Mouse (Mus musculus) megakaryocyte, adult 5-6 weeks (primary cell): Measurements from ENCODE around the gene Tnrc6a. TPM values are rescaled to one million over a fixed set of nuclear protein-coding genes. Genes with fewer than 3 reads are reported as not detected.
A peak's percentile ranks its signal among the peaks of the same experiment; 100 is the strongest.
"Not testable (repeated sequence)": the region's sequence is repeated elsewhere in the genome, so short reads cannot be mapped to it uniquely, and the experiment has no call there.

Experiments used
- ATAC-seq: 2 replicates; pipeline ENCODE4 v1.8.0; 2016; ENCODE audit warnings: mild to moderate bottlenecking, inconsistent platforms; ENCODE audit not compliant: poor library complexity, severe bottlenecking
- total RNA-seq, 2 experiments: library from RNA; stranded (forward) in 1 of 2; stranded (reverse) in 1 of 2; fragments of 153-499, 151-499 nt in 1 of 2; fragments of 221-1000, 200-1000 nt in 1 of 2; gene quantifications; 2 replicates each; pipeline versions ENCODE4 v1.2.3 to v1.2.4; 2015 to 2017

Gene Tnrc6a
- 22.2 and 25.5 TPM in 2 replicates for total RNA-seq (2015)
- 23.3 and 28.9 TPM in 2 replicates for total RNA-seq (2017)

GRCm38 (mm10) chr7:123123665-123124298, at the start of gene Tnrc6a:
Gene Tnrc6a (plus strand): TSS chr7:123123885.
- ATAC-seq = peak; percentile 98

GRCm38 (mm10) chr7:123082236-123082635, 41.4 kb upstream of the Tnrc6a start:
- no peak for ATAC-seq

- ATAC-seq = no peak
Measured at GRCm38 (mm10) chr7:123083441-123084123, 40.1 kb upstream of the Tnrc6a start.

GRCm38 (mm10) chr7:123084180-123084691, 39.4 kb upstream of the Tnrc6a start:
- no peak for ATAC-seq

- 0 out of 2 replicates have a peak, but pooled peaks have one; percentile 21 for ATAC-seq
Measured at GRCm38 (mm10) chr7:123084708-123085107, 39.0 kb upstream of the Tnrc6a start.

- no peak for ATAC-seq
Measured at GRCm38 (mm10) chr7:123088920-123089319, 34.8 kb upstream of the Tnrc6a start.

- no peak for ATAC-seq
Measured at GRCm38 (mm10) chr7:123096344-123097120, 27.2 kb upstream of the Tnrc6a start.

GRCm38 (mm10) chr7:123097891-123098750, 25.6 kb upstream of the Tnrc6a start:
- no peak for ATAC-seq

GRCm38 (mm10) chr7:123101295-123101694, 22.4 kb upstream of the Tnrc6a start:
- no peak for ATAC-seq

GRCm38 (mm10) chr7:123105381-123105780, 18.3 kb upstream of the Tnrc6a start:
- ATAC-seq = not testable (repeated sequence)

GRCm38 (mm10) chr7:123105906-123106305, 17.8 kb upstream of the Tnrc6a start:
- no peak for ATAC-seq

GRCm38 (mm10) chr7:123106326-123106725, 17.4 kb upstream of the Tnrc6a start:
- ATAC-seq = no peak

GRCm38 (mm10) chr7:123108058-123109055, 15.3 kb upstream of the Tnrc6a start:
- no peak for ATAC-seq

GRCm38 (mm10) chr7:123109361-123110000, 14.2 kb upstream of the Tnrc6a start:
- ATAC-seq = no peak

- no peak for ATAC-seq
Measured at GRCm38 (mm10) chr7:123110135-123110534, 13.6 kb upstream of the Tnrc6a start.

- no peak for ATAC-seq
Measured at GRCm38 (mm10) chr7:123113590-123113989, 10.1 kb upstream of the Tnrc6a start.

- ATAC-seq = no peak
Measured at GRCm38 (mm10) chr7:123116799-123117198, 6.9 kb upstream of the Tnrc6a start.

- no peak for ATAC-seq
Measured at GRCm38 (mm10) chr7:123117209-123117608, 6.5 kb upstream of the Tnrc6a start.

- no peak for ATAC-seq
Measured at GRCm38 (mm10) chr7:123120516-123120915, 3.2 kb upstream of the Tnrc6a start.
